Mouse (Mus musculus) intestine, embryonic 14.5 days (tissue): ENCODE measurements around the gene Atp6v1g1. TPM values are rescaled to one million over a fixed set of nuclear protein-coding genes. Genes with fewer than 3 reads are reported as not detected.

Experiments
- ATAC-seq: fragments of 200-750 bp; cut with Nextera tagmentation; replicated peaks from 2 replicates; pipeline ENCODE4 v1.8.0; 2017; ENCODE audit warnings: low read depth, moderate number of reproducible peaks, moderate TSS enrichment, moderate library complexity; ENCODE audit not compliant: low FRiP score, low TSS enrichment
- DNase-seq: peaks from one replicate; pipeline ENCODE4 v3.0.0-alpha.2; 2018; ENCODE audit warnings: low spot score
- H3K27ac ChIP-seq: fragments of 300-500 bp; sonication (generic); 2 replicates; pipeline ENCODE4 v1.5.1; 2014; ENCODE audit warnings: low read depth, mild to moderate bottlenecking, control low read depth
- H3K27me3 ChIP-seq: fragments of 300-500 bp; sonication (generic); replicated peaks from 2 replicates; pipeline ENCODE4 v1.6.1; 2014; ENCODE audit warnings: low read length, control low read depth; ENCODE audit not compliant: control insufficient read depth, insufficient read depth
- H3K36me3 ChIP-seq: fragments of 300-500 bp; sonication (generic); 2 replicates; pipeline ENCODE4 v1.6.1; 2014; ENCODE audit warnings: low read length, control low read depth; ENCODE audit not compliant: control insufficient read depth, insufficient read depth
- H3K4me1 ChIP-seq: fragments of 300-500 bp; sonication (generic); replicated peaks from 2 replicates; pipeline ENCODE4 v1.6.1; 2014; ENCODE audit warnings: low read length, control low read depth, mixed read lengths; ENCODE audit not compliant: control insufficient read depth, insufficient read depth
- H3K4me2 ChIP-seq: fragments of 300-500 bp; sonication (generic); 2 replicates; pipeline ENCODE4 v1.6.1; 2014; ENCODE audit warnings: low read length
- H3K4me3 ChIP-seq: fragments of 300-500 bp; sonication (generic); 2 replicates; pipeline ENCODE4 v1.5.1; 2014; ENCODE audit warnings: low read depth, low read length, control low read depth, mixed read lengths
- H3K9ac ChIP-seq: fragments of 300-500 bp; sonication (generic); 2 replicates; pipeline ENCODE4 v1.6.1; 2014; ENCODE audit warnings: mild to moderate bottlenecking, low read length
- H3K9me3 ChIP-seq: fragments of 300-500 bp; sonication (generic); 2 replicates; pipeline ENCODE4 v1.6.1; 2016; ENCODE audit warnings: low read length, control low read depth; ENCODE audit not compliant: control insufficient read depth
- WGBS: fragments of 180-500 bp; shearing (Covaris S2); extraction: QIAGEN DNeasy Blood & Tissue Kit; methylation state at CpG from one replicate; pipeline ENCODE4 v1.1.7; 2014; 5-methylcytosine and 5-hydroxymethylcytosine counted together
- polyA plus RNA-seq: library from polyadenylated mRNA; unstranded; fragments of >200 nt; fragmentation: Nextera tagmentation; extraction: Ambion mirVana; gene quantifications from 2 replicates; pipeline ENCODE4 v1.2.1, GENCODE M21; 2014

Gene Atp6v1g1
- polyA plus RNA-seq, 1 experiment from 2014 or later, result 264 TPM

GRCm38 (mm10) chr4:63542209-63542608, 2.4 kb upstream of the Atp6v1g1 start:
- Histone ChIP-seq H3K4me1 (peaks cover 22% of the 10 kb centered on the region), H3K27me3 (no peaks in the 10 kb centered on the region), H3K9me3 (no peaks in the 10 kb centered on the region), H3K27ac (no peak overlapping the region), H3K4me2 (no peak overlapping the region), H3K4me3 (no peak overlapping the region), H3K9ac (no peak overlapping the region), H3K36me3 (no peaks in the 10 kb centered on the region)
- no peak for DNase-seq
- 38% methylated on average over 2 of the region's 2 CpGs for WGBS
- no peak for ATAC-seq

DNA sequence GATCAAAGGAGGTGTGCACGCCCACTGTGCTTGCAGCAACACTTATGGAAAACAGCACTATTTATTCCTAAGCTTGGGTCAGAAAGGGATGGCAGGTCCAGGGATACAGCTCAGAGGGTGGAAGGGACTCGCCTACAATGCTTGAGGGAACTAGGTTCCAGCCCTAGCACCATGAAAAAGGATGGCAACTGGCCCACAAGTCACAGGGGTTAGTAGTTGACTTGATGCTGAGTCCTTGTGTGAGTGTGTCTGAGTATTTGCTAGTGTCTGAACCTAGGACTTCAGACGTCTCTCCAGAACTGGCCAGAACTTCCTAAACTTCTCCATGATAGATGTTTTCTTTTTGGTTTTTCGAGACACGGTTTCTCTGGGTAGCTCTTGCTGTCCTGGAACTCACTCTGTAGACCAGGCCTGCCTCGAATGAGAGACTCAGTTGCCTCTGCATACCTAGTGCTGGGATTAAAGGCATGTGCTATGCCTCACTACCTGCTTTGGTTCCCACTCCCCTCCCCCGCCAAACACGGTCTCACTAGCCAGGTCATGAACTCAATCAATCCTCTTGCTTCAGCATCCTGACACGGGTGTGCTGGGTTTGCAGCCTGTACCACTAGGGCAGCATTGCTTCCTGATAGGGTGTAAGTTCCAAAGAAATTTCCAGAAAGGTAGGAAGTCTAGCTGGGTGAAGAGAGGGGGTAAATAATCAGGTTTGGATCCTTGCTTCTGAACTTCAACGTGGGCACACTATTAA, 652 bp upstream of the Atp6v1g1 start:
- no peaks in the 10 kb centered on the region for H3K27me3 ChIP-seq
- 46% methylated on average over 10 of the region's 10 CpGs for WGBS
- peak; percentile 67 for ATAC-seq
- peaks cover 24% of the 10 kb centered on the region for H3K4me1 ChIP-seq
- DNase-seq, result no peak
- H3K9ac ChIP-seq, result no peak overlapping the region
- H3K36me3 ChIP-seq, result peaks cover 6% of the 10 kb centered on the region
- peak overlapping the region; percentile 15; the same call in 1 of the 2 replicates for H3K4me3 ChIP-seq
- no peaks in the 10 kb centered on the region for H3K9me3 ChIP-seq
- peak overlapping the region; percentile 65; the same call in 1 of the 2 replicates for H3K27ac ChIP-seq
- peak overlapping the region; percentile 93 for H3K4me2 ChIP-seq

DNA sequence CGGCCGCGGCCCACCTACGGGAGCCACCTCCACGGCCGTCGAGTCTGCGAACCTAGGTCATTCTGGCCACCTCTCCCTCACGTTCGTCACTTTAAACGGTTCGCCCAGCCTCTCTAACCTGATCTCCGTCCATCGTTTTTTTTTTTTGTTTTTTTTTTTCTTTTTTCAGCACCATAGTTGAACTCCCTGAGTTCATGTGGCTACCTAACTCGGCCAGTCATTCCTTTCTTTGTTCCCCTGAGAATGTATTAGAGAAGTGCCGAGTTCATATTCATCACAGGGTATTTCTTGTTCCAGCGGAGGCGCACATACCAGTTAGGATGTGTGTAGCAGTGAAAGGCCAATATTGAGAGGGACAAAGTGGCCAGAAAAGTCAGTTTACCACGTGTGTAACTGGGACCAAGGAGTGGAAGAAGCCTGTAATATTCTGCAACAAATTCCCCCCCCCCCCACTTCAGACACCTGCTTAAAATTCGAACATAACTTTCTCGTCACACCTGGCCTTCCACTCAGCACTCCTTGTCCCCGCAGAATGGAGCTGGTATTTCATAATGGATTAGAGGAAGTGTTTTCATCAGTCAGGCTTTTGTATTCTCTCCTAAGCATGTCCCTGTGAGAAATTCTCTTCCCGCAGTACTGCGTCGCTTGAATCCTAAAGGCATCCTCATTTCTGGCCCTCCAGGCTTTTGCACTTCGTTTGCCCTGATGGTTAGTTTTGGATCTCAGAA, 823 bp downstream of the Atp6v1g1 start:
- Histone ChIP-seq H3K4me2 (peak overlapping the region; percentile 93), H3K27me3 (no peaks in the 10 kb centered on the region), H3K4me3 (peak overlapping the region; percentile 86), H3K27ac (peak overlapping the region; percentile 73), H3K9ac (peak overlapping the region; percentile 80), H3K36me3 (peaks cover 15% of the 10 kb centered on the region), H3K4me1 (peaks cover 24% of the 10 kb centered on the region), H3K9me3 (no peaks in the 10 kb centered on the region)
- ATAC-seq (no peak; the same call in 1 of the 2 replicates), DNase-seq (no peak)
- WGBS, result 18% methylated on average over 26 of the region's 26 CpGs

DNA sequence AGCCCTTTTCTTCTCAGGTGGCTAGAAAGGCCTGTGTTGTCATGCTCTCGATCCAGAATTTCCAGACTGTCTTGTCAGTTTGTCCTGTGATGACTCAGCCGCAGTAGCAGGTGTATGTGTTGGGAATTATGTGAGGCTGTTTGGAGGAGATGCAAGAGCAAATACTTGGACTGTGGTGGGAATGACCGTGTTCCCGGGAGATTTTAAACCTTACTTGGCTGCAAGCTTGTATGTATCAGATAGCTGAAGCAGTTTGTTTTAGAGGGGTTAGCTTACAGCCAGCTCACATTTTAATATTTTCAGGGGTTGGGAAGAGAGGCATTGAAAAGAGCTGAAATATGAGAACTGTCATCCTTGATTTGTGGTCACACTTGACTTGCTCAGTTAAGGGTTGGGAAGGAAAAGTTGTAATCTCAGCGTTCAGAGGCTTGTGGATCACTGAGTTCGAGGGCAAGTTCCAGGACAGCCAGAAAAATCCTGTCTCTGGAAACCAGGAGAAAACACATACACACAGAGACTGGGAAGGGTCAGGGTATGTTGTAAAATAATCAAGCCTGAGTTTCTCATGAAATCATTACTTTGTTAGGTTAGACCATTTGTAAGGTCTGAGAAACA, 2.0 kb downstream of the Atp6v1g1 start:
- no peaks in the 10 kb centered on the region for H3K27me3 ChIP-seq
- no peak for ATAC-seq
- DNase-seq, result no peak
- WGBS, result 76% methylated on average over 6 of the region's 6 CpGs
- no peak overlapping the region for H3K27ac ChIP-seq
- H3K4me1 ChIP-seq, result peaks cover 24% of the 10 kb centered on the region
- no peak overlapping the region for H3K9ac ChIP-seq
- no peaks in the 10 kb centered on the region for H3K9me3 ChIP-seq
- peak overlapping the region; percentile 93 for H3K4me2 ChIP-seq
- no peak overlapping the region for H3K4me3 ChIP-seq
- peaks cover 27% of the 10 kb centered on the region for H3K36me3 ChIP-seq

GRCm38 (mm10) chr4:63547799-63548198, 3.2 kb downstream of the Atp6v1g1 start:
- WGBS, result 76% methylated on average over 1 of the region's 1 CpGs
- no peak overlapping the region for H3K4me2 ChIP-seq
- no peak overlapping the region for H3K9ac ChIP-seq
- H3K27me3 ChIP-seq, result no peaks in the 10 kb centered on the region
- H3K9me3 ChIP-seq, result no peaks in the 10 kb centered on the region
- DNase-seq (no peak), ATAC-seq (no peak)
- H3K4me3 ChIP-seq, result no peak overlapping the region
- no peak overlapping the region for H3K27ac ChIP-seq
- peaks cover 24% of the 10 kb centered on the region for H3K4me1 ChIP-seq
- peaks cover 39% of the 10 kb centered on the region for H3K36me3 ChIP-seq

DNA sequence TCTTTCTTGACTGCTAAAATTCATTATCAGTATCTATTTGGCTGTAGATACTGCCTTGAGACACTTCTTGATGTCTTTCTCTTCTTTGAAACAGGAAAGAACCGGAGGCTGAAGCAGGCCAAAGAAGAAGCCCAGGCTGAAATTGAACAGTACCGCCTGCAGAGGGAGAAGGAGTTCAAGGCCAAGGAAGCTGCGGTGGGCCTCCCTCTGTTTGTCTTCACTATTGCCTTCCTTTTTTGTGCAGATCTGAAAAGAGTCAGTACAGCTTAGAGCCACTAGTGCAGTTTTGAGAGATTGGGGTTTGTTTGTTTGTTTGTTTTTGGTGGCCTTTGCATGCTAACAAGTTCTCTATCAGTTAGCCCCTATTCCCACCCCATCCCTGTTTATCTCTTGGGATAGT, 3.9 kb downstream of the Atp6v1g1 start:
- Histone ChIP-seq H3K4me1 (peaks cover 24% of the 10 kb centered on the region), H3K4me3 (no peak overlapping the region), H3K4me2 (no peak overlapping the region), H3K27ac (no peak overlapping the region), H3K9ac (no peak overlapping the region), H3K36me3 (peaks cover 43% of the 10 kb centered on the region), H3K27me3 (no peaks in the 10 kb centered on the region), H3K9me3 (no peaks in the 10 kb centered on the region)
- ATAC-seq (no peak), DNase-seq (no peak)
- 69% methylated on average over 3 of the region's 3 CpGs for WGBS

DNA sequence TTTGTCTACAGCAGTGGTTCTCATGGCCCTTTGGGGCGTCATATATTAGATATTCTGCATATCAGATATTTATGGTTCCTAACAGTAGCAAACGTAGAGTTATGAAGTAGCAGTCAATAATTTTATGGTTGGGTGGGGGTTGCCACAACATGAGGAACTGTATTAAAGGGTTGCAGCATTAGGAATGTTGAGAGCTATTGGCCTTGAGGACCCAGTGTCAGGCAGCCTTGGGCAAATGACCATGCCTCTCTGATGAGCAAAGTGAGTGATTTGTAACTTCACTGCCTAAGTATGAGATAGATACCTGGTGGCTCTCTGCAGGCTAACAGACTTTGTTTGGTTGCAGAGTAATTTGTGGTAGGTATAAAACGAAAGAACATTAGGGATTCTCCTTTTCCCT, 6.3 kb downstream of the Atp6v1g1 start:
- Histone ChIP-seq H3K4me3 (no peak overlapping the region), H3K9me3 (no peaks in the 10 kb centered on the region), H3K27ac (no peak overlapping the region), H3K9ac (no peak overlapping the region), H3K4me2 (no peak overlapping the region), H3K36me3 (peaks cover 48% of the 10 kb centered on the region), H3K27me3 (no peaks in the 10 kb centered on the region), H3K4me1 (peaks cover 14% of the 10 kb centered on the region)
- 94% methylated on average over 3 of the region's 3 CpGs for WGBS
- DNase-seq, result no peak
- no peak for ATAC-seq

DNA sequence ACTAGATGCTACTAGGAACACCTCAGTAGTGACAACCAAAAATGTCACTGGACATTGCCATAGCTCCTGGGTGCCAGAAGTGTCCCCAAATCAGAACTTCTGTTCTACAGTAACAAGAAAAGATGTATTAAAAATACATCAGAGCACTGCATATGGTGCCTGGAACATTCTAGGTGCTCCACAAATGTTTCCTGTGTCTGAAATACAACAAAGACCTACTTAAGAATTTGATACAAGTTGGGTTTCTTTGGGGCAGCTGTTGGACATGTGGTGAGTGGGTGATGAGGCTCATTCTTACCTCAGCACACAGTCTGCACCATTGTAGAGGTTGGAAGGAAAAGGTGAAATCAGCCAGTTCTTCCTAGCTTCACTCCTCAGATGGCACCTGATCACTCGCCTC, 8.3 kb downstream of the Atp6v1g1 start:
- Histone ChIP-seq H3K9me3 (no peaks in the 10 kb centered on the region), H3K4me2 (no peak overlapping the region), H3K36me3 (peaks cover 48% of the 10 kb centered on the region), H3K9ac (no peak overlapping the region), H3K4me1 (peaks cover 7% of the 10 kb centered on the region), H3K27ac (no peak overlapping the region), H3K4me3 (no peak overlapping the region), H3K27me3 (no peaks in the 10 kb centered on the region)
- ATAC-seq (no peak), DNase-seq (no peak)
- 88% methylated on average over 1 of the region's 1 CpGs for WGBS
